Mouse (Mus musculus): ENCODE results near the gene Sycp3. TPM values are rescaled to one million over a fixed set of nuclear protein-coding genes. Genes with fewer than 3 reads are reported as not detected.
"Not testable (repeated sequence)": the region's sequence is repeated elsewhere in the genome, so short reads cannot be mapped to it uniquely, and the experiment has no call there.

The Sycp3 gene
- total RNA-seq, 2 experiments from 2014 or later: not detected

GRCm38 (mm10) chr10:88496864-88497564 is 37.6 kb downstream of the Sycp3 start:
- intact Hi-C loops (cut with DNase I): no loop called here
- DNase-seq: no peak

- intact Hi-C loops (cut with DNase I): loop anchor here (5.0 kb wide), 1 partner anchor 123 kb away; the partner anchor contains the start of genes Dram1 and Gnptab
- no peak for DNase-seq
Measured at GRCm38 (mm10) chr10:88499993-88500392, 40.6 kb downstream of the Sycp3 start.

- intact Hi-C loops (cut with DNase I): loop anchor here (5.0 kb wide), 1 partner anchor 124 kb away; the partner anchor contains the start of genes Dram1 and Gnptab
Measured at GRCm38 (mm10) chr10:88501370-88501769, 42.0 kb downstream of the Sycp3 start.

GRCm38 (mm10) chr10:88501886-88502765 is 42.8 kb downstream of the Sycp3 start:
- no peak for DNase-seq
- intact Hi-C loops (cut with DNase I): loop anchor here (5.0 kb wide), 1 partner anchor 125 kb away; the partner anchor contains the start of genes Dram1 and Gnptab

More at GRCm38 (mm10) chr10:88501370-88501769, 42.0 kb downstream of the Sycp3 start:
- DNase-seq: no peak

GRCm38 (mm10) chr10:88502919-88503318 is 43.5 kb downstream of the Sycp3 start:
- intact Hi-C loops (cut with DNase I): loop anchor here (5.0 kb wide), 1 partner anchor 126 kb away; the partner anchor contains the start of genes Dram1 and Gnptab
- no peak for DNase-seq

- peak; percentile 92 to 95 for DNase-seq
- intact Hi-C loops (cut with DNase I): loop anchor here (5.0 kb wide), 1 partner anchor 126 kb away; the partner anchor contains the start of genes Dram1 and Gnptab
Measured at GRCm38 (mm10) chr10:88503421-88504314, 44.3 kb downstream of the Sycp3 start, which contains the start of gene Chpt1. Gene Chpt1 (minus strand): TSS chr10:88504073.

- no peak for DNase-seq
- intact Hi-C loops (cut with DNase I): loop anchor here (5.0 kb wide), 1 partner anchor 127 kb away; the partner anchor contains the start of genes Dram1 and Gnptab
Measured at GRCm38 (mm10) chr10:88504481-88504880, 45.1 kb downstream of the Sycp3 start.

- no peak for DNase-seq
- intact Hi-C loops (cut with DNase I): no loop called here
Measured at GRCm38 (mm10) chr10:88505256-88505655, 45.9 kb downstream of the Sycp3 start.

- no peak for DNase-seq
- intact Hi-C loops (cut with DNase I): no loop called here
Measured at GRCm38 (mm10) chr10:88507691-88508143, 48.3 kb downstream of the Sycp3 start.

GRCm38 (mm10) chr10:88510503-88511271 is 51.3 kb downstream of the Sycp3 start:
- intact Hi-C loops (cut with DNase I): no loop called here
- DNase-seq: peak; percentile 52 to 74

GRCm38 (mm10) chr10:88511355-88511754 is 52.0 kb downstream of the Sycp3 start:
- intact Hi-C loops (cut with DNase I): no loop called here
- DNase-seq: no peak

GRCm38 (mm10) chr10:88513574-88514135 is 54.3 kb downstream of the Sycp3 start:
- intact Hi-C loops (cut with DNase I): no loop called here
- no peak for DNase-seq

- DNase-seq: peak; percentile 65 to 79
- intact Hi-C loops (cut with DNase I): no loop called here
Measured at GRCm38 (mm10) chr10:88514495-88514894, 55.1 kb downstream of the Sycp3 start.

- intact Hi-C loops (cut with DNase I); DNase-seq: not testable (repeated sequence)
Measured at GRCm38 (mm10) chr10:88515049-88515448, 55.7 kb downstream of the Sycp3 start.

- DNase-seq: no peak
- intact Hi-C loops (cut with DNase I): no loop called here
Measured at GRCm38 (mm10) chr10:88522795-88523194, 63.4 kb downstream of the Sycp3 start.

All from heart, postnatal 14 days (tissue).